Mouse (Mus musculus): ENCODE data around the gene Dis3l2. TPM values are rescaled to one million over a fixed set of nuclear protein-coding genes. Genes with fewer than 3 reads are reported as not detected.

The Dis3l2 gene
- total RNA-seq, 2 experiments from 2014 or later = 9.8 to 13.8 TPM

GRCm38 (mm10) chr1:87057075-87057474 lies 353.5 kb downstream of the Dis3l2 start:
- ATAC-seq (ENCODE audit: poor library complexity, severe bottlenecking) = no peak

- ATAC-seq (ENCODE audit: poor library complexity, severe bottlenecking) = no peak
Measured at GRCm38 (mm10) chr1:87059042-87059665, 355.5 kb downstream of the Dis3l2 start.

- ATAC-seq (ENCODE audit: poor library complexity, severe bottlenecking) = no peak
Measured at GRCm38 (mm10) chr1:87060913-87061312, 357.3 kb downstream of the Dis3l2 start.

- ATAC-seq (ENCODE audit: poor library complexity, severe bottlenecking) = peak; percentile 77
Measured at GRCm38 (mm10) chr1:87070720-87071119, 367.1 kb downstream of the Dis3l2 start.

GRCm38 (mm10) chr1:87073776-87074175 lies 370.2 kb downstream of the Dis3l2 start:
- ATAC-seq (ENCODE audit: poor library complexity, severe bottlenecking) = no peak

GRCm38 (mm10) chr1:87086196-87086595 lies 382.6 kb downstream of the Dis3l2 start:
- no peak for ATAC-seq (ENCODE audit: poor library complexity, severe bottlenecking)

- no peak for ATAC-seq (ENCODE audit: poor library complexity, severe bottlenecking)
Measured at GRCm38 (mm10) chr1:87086964-87087363, 383.4 kb downstream of the Dis3l2 start.

- ATAC-seq (ENCODE audit: poor library complexity, severe bottlenecking) = no peak
Measured at GRCm38 (mm10) chr1:87089251-87089650, 385.6 kb downstream of the Dis3l2 start.

GRCm38 (mm10) chr1:87089828-87090227 lies 386.2 kb downstream of the Dis3l2 start, which contains the start of gene Alppl2:
Gene Alppl2 (minus strand): TSS chr1:87089928.
- no peak for ATAC-seq (ENCODE audit: poor library complexity, severe bottlenecking)

GRCm38 (mm10) chr1:87095642-87096041 lies 392.0 kb downstream of the Dis3l2 start:
- ATAC-seq (ENCODE audit: poor library complexity, severe bottlenecking) = no peak

- ATAC-seq (ENCODE audit: poor library complexity, severe bottlenecking) = peak; percentile 73
Measured at GRCm38 (mm10) chr1:87098358-87098975, 394.9 kb downstream of the Dis3l2 start.

Other genes with a start within 250 kb of the Dis3l2 start
- gene Ptma, start 177.1 kb upstream of the Dis3l2 start, total RNA-seq (2015) = 3,234 and 3,618 TPM in 2 replicates
- 4,288 and 4,305 TPM in 2 replicates for gene Ptma, start 177.1 kb upstream of the Dis3l2 start, total RNA-seq (2017)
- 33.6 and 38.8 TPM in 2 replicates for gene Pde6d, start 121.2 kb upstream of the Dis3l2 start, total RNA-seq (2015)
- 14.3 and 17.2 TPM in 2 replicates for gene Pde6d, start 121.2 kb upstream of the Dis3l2 start, total RNA-seq (2017)
- 5.8 and 6.8 TPM in 2 replicates for gene Cops7b, start 120.9 kb upstream of the Dis3l2 start, total RNA-seq (2015)
- 11.8 and 30.3 TPM in 2 replicates for gene Cops7b, start 120.9 kb upstream of the Dis3l2 start, total RNA-seq (2017)
- not detected in 2 replicates for gene Nppc, start 33.2 kb upstream of the Dis3l2 start, total RNA-seq (2015)
- gene Nppc, start 33.2 kb upstream of the Dis3l2 start, total RNA-seq (2017) = not detected in 2 replicates